Mouse (Mus musculus) embryo, embryonic 10.5 days (tissue): ENCODE results near the gene Srrm4.

Experiments used
- DNase-seq: peaks from one replicate; pipeline ENCODE4 v3.0.0-alpha.2; 2015; ENCODE audit warnings: low spot score

Srrm4 gene

GRCm38 (mm10) chr5:116406507-116406906 is 185.1 kb downstream of the Srrm4 start:
- DNase-seq, result no peak

GRCm38 (mm10) chr5:116405934-116406333 is 185.7 kb downstream of the Srrm4 start:
- no peak for DNase-seq

GRCm38 (mm10) chr5:116404063-116404462 is 187.6 kb downstream of the Srrm4 start:
- DNase-seq, result no peak

DNA sequence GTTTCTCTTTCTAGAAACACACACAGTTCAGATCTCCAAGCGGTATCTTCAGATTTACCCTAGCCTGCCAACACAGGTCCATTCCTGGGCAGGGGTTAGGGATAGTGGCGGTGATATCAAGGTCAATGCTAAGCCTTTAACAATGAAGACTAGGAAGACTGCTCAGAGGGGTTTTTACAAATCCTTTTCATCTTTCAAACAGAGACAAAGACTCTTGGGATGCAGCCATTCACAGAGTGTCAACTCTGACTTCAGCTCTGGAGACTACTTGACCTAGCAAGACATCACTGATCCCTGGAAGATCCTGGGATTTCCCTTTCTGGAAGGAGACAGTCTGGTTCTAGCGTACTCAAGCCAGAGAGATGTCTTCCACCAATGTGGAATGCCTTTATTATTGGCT is 190.8 kb downstream of the Srrm4 start:
- DNase-seq, result no peak

- no peak for DNase-seq
These were observed 191.4 kb downstream of the Srrm4 start for GRCm38 (mm10) chr5:116400042-116400730.

GRCm38 (mm10) chr5:116396104-116396503 is 195.5 kb downstream of the Srrm4 start:
- no peak for DNase-seq

GRCm38 (mm10) chr5:116392603-116393002 is 199.0 kb downstream of the Srrm4 start:
- DNase-seq, result peak; percentile 12

DNA sequence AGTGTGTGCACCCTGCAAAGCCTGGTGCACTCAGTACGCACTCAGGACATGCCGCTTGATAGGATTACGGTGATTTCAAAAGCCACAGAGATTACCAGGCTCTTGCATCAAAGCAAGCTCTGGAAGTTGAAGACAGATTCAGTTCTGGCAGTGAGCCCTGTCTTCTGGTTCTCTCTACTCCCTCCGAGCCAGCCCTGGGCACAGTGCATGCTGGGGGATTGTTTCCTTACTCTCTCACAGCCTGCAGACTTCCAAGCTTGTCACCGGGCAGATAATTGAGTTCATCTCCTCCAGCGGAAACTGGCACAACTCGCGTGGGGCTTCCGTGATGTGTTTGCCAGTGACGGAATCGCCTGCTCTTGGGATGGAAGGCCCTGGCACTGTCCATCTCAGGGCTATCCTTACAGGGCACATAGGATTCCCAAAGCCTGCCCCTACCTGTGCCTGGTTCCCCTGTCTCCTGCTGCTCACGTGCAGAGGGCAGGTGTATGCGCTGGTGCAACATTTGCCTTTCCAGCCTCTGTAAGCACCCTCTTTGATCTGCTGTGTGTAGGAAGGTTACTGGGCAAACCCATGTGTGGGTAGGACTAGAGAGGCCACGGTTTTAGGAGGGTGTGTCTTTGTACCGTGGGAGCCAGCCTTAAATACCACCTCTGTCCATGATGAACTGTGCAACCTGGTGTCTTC is 201.6 kb downstream of the Srrm4 start:
- no peak for DNase-seq

DNA sequence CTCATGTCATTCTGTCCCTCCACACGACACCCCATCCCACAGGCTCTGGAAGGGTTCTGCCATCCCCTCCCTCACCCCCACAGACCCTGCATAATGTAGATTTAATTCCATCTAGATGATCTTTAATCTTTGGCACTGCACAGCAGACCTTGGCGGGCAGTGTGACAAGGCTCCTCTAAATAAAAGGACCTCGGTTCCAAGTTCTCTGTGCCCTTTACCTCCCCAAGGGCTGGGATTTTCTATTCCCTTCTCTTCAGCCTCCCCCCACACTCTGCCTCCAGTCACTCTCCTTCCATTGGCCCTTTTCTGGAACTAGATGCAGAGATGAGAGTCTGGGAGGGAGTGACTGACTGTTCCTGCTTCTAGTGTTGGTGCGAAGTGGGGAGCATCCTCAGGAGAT is 202.3 kb downstream of the Srrm4 start:
- DNase-seq, result no peak
